Mouse (Mus musculus): ENCODE data around the gene Pgs1. TPM values are rescaled to one million over a fixed set of nuclear protein-coding genes. Genes with fewer than 3 reads are reported as not detected.

The Pgs1 gene
- total and polyA plus RNA-seq, 2 experiments from 2014 or later: 54.4 to 63.0 TPM

DNA sequence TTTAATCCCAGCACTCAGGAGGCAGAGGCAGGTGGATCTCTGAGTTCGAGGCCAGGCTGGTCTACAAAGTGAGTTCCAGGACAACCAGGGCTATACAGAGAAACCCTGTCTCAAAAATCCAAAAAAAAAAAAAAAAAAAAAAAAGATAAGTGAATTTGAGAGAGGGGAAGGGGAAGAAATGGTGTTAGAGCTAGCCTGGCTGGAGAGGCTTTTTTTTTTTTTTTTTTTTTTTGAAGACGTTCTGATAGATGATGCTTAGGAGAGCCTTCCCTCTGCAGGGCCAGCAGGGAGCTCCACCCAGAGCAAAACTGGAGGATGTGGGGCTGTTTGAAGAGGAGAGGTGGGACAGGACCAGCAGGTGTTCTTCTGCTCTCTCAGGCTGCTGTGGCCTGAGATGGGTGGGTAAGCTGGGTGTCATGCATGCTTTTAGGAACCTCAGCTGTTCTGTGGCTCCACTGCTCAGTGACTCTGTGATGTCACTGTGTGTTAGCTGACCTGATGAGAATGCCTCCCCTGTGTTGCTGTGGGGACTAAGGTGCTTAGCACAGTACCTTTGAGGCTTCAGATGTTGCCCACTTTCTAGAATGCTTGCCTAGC, 14.3 kb upstream of the Pgs1 start:
- ATAC-seq (no peak), DNase-seq (no peak)
- H3K4me3 ChIP-seq (ENCODE audit: low read depth, low read length): no peak overlapping the region
- peaks cover 17% of the 10 kb centered on the region for H3K4me1 ChIP-seq (ENCODE audit: insufficient read depth)
- TF ChIP-seq CTCF (IDR thresholded peaks at IDR 0.05; ENCODE audit: low read depth): no peak
- no peaks in the 10 kb centered on the region for H3K9me3 ChIP-seq (ENCODE audit: low read length)
- WGBS: 68% methylated on average over 2 of the region's 2 CpGs
- no peak overlapping the region for H3K4me2 ChIP-seq (ENCODE audit: low read depth)
- no peak overlapping the region for H3K27ac ChIP-seq (ENCODE audit: low read depth, low read length)
- no peaks in the 10 kb centered on the region for H3K27me3 ChIP-seq (ENCODE audit: insufficient read depth, low read length)
- no peak overlapping the region for H3K9ac ChIP-seq
- H3K36me3 ChIP-seq (ENCODE audit: insufficient read depth): no peaks in the 10 kb centered on the region

DNA sequence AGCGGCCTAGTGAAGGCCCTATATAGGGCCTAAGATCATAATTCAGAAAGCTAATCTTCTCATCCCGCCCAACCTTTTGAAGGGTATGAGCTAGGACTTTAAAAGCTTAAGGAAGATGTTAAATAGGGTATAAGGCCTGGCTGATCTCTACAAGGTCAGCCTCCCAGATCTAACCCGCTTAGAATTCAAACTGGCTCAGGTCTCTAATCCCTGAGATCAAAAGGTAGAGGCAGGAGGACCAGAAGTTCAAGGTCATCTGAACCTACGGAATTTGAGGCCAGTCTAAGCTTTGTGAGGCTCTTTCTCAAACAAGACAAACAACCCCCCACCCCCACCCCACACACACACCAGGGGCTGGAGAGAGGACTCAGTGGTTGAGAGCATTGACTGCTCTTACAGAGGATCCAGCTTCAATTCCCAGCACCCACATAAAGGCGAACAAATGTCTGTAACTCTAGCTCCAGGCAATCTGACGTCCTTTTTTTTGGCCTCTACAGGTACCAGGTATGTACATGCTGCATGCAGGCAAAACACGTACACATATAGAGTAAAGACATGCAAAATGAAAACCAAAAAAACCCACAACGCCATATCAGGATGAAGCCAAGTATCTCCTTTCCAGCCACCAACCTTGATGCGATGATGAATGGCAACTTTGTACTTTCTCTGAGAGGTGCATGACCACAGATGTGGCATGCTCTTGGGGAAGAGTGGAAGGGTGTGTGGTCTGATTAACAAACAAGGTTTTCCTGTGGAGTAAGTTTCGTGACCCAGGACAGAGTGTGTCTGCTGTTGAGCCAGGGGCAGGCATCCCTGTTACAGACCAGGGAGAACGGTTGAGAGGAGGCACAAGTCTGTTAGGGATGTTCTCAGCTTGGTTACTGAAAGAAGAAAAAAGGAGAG, 13.2 kb upstream of the Pgs1 start:
- ATAC-seq (no peak), DNase-seq (no peak)
- H3K4me1 ChIP-seq (ENCODE audit: insufficient read depth): 0 out of 2 replicates have a peak, but pooled peaks cover 7% of the 10 kb centered on the region
- no peak overlapping the region for H3K4me2 ChIP-seq (ENCODE audit: low read depth)
- 67% methylated on average over 11 of the region's 11 CpGs for WGBS
- H3K9me3 ChIP-seq (ENCODE audit: low read length): no peaks in the 10 kb centered on the region
- H3K27ac ChIP-seq (ENCODE audit: low read depth, low read length): no peak overlapping the region
- no peak for TF ChIP-seq CTCF (IDR thresholded peaks at IDR 0.05; ENCODE audit: low read depth)
- H3K27me3 ChIP-seq (ENCODE audit: insufficient read depth, low read length): no peaks in the 10 kb centered on the region
- no peaks in the 10 kb centered on the region for H3K36me3 ChIP-seq (ENCODE audit: insufficient read depth)
- no peak overlapping the region for H3K4me3 ChIP-seq (ENCODE audit: low read depth, low read length)
- H3K9ac ChIP-seq: no peak overlapping the region

DNA sequence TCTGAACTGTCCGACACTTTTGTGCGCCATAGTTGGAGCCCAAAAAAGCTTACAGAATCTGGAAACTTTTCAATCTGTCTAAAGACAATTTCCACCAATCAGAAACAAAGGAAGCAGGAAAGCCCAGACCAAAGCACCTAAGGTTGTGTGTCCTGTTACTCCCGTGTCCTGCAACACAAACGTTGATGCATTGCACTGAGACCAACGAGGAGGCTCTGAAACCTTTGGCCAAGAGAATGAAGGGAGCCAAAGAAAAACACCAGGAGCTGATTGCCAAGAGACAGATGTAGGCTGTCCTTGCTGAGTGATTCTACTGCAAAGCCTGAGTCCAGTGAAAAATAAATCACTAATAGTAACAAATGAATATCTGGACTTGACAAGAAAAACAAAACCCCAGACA, 12.5 kb upstream of the Pgs1 start:
- ATAC-seq: no peak
- TF ChIP-seq CTCF (IDR thresholded peaks at IDR 0.05; ENCODE audit: low read depth): no peak
- H3K9ac ChIP-seq: no peak overlapping the region
- no peak overlapping the region for H3K4me2 ChIP-seq (ENCODE audit: low read depth)
- no peak overlapping the region for H3K4me3 ChIP-seq (ENCODE audit: low read depth, low read length)
- H3K4me1 ChIP-seq (ENCODE audit: insufficient read depth): 0 out of 2 replicates have a peak, but pooled peaks cover 3% of the 10 kb centered on the region
- H3K27ac ChIP-seq (ENCODE audit: low read depth, low read length): no peak overlapping the region
- H3K36me3 ChIP-seq (ENCODE audit: insufficient read depth): no peaks in the 10 kb centered on the region
- WGBS: 40% methylated on average over 5 of the region's 5 CpGs
- H3K9me3 ChIP-seq (ENCODE audit: low read length): no peaks in the 10 kb centered on the region
- no peak for DNase-seq
- no peaks in the 10 kb centered on the region for H3K27me3 ChIP-seq (ENCODE audit: insufficient read depth, low read length)

DNA sequence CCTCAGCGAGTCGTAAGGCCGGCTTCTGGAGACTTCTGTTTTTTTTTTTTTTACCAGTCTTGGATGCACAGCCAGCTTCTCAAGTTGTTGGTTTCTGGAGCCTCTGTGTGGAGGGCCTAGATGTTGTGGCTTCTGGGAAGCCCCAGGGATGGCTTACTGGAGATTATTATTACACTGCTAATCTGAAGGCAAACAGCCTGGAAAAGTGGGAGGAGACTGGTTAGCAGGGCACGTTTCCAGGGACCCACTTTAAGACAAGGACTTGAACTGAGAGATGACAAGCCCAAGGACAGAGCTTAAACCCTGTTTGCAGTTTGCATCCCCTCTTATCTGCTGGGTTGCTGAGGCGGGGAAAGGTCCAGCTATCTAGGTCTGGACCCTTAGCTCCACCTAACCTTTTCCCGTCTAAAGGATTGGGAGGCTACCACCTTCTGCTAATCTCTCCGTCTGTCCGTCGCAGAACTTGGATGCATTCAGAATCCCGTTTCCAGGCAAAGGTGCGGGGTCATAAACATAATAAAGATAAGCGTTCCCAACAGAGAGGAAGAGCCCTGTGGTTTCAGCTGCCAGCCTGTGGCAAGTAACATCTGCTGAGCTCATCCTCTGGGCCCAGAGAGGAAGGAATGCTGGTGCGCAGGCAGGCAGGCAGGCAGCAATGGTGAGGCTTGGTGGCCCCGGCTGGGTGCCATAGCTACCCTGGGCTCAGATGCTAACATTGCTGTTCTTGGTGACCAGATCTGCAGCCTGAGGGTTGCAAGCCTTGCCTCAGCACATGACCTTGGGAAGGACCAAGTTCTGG, 11.6 kb upstream of the Pgs1 start:
- Histone ChIP-seq H3K27ac (ENCODE audit: low read depth, low read length) (no peak overlapping the region), H3K9me3 (ENCODE audit: low read length) (no peaks in the 10 kb centered on the region), H3K4me2 (ENCODE audit: low read depth) (no peak overlapping the region), H3K27me3 (ENCODE audit: insufficient read depth, low read length) (no peaks in the 10 kb centered on the region), H3K4me3 (ENCODE audit: low read depth, low read length) (no peak overlapping the region), H3K36me3 (ENCODE audit: insufficient read depth) (no peaks in the 10 kb centered on the region), H3K4me1 (ENCODE audit: insufficient read depth) (0 out of 2 replicates have a peak, but pooled peaks cover 3% of the 10 kb centered on the region), H3K9ac (no peak overlapping the region)
- DNase-seq: no peak
- WGBS: 36% methylated on average over 14 of the region's 14 CpGs
- ATAC-seq: no peak
- TF ChIP-seq CTCF (IDR thresholded peaks at IDR 0.05; ENCODE audit: low read depth): no peak

DNA sequence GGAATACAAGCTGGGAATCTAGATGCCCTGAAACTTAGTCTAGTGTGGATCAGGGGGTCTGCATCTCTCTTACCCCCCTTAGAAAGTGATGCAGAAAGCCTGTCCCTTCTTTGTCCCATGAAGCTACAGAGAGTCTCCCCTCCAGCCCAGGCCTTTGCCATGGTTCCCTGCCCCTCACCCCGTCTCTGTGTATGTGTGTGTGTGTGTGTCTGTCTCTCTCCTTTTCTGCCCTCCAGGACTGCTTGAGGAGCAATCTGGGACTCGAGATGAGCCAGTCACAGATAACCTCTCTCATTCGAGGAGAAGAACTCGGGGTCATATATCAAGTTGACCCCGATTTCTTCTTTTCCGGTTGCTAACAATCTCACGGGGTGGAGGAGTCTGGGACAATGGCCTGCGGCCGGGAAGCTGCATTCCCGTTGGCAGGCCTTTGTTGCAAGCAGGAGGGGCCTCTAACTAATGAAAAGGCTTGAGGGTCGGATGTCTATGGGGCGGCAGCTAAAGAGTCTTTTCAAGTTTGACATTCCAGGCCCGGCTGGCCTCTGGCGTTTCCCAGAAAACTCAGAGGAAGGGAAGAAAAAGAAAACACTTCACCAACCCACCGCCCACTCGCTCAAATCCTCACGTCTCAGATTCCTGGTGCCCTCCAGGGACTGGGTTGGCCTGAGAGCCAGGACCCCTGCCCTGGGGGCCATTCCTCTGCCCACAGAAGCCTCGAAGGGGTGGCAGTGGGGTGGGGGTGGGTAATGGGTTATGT, 10.7 kb upstream of the Pgs1 start:
- DNase-seq (no peak), ATAC-seq (no peak)
- Histone ChIP-seq H3K27me3 (ENCODE audit: insufficient read depth, low read length) (no peaks in the 10 kb centered on the region), H3K36me3 (ENCODE audit: insufficient read depth) (no peaks in the 10 kb centered on the region), H3K4me1 (ENCODE audit: insufficient read depth) (no peaks in the 10 kb centered on the region), H3K9me3 (ENCODE audit: low read length) (no peaks in the 10 kb centered on the region), H3K4me2 (ENCODE audit: low read depth) (no peak overlapping the region), H3K4me3 (ENCODE audit: low read depth, low read length) (no peak overlapping the region), H3K9ac (no peak overlapping the region), H3K27ac (ENCODE audit: low read depth, low read length) (no peak overlapping the region)
- WGBS: 8% methylated on average over 18 of the region's 18 CpGs
- no peak for TF ChIP-seq CTCF (IDR thresholded peaks at IDR 0.05; ENCODE audit: low read depth)

DNA sequence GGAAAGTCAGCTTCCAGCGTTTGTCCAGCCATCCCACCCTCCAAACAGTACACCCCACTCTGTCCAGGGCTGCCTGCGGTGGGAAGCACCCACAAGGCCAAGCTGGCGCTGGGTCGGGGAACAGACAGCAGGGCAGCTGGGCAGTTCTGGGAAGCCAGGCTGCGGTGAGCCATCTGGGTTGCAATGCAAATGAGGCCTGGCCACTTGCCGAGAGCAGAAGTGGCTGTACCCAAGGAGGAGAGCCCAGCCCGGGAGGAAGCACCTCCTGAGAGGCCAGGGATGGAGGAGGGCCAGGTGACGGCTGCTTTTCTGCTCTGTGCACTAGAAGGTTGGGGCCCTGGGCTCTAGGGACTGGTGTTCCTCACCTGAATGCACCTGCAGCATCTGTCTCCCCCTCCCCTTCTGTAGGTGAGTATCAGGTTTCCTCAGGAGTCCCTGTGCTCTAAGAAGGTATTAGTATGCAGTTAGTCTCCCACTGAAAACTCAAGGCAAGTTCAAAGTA, 10.0 kb upstream of the Pgs1 start:
- Histone ChIP-seq H3K27me3 (ENCODE audit: insufficient read depth, low read length) (no peaks in the 10 kb centered on the region), H3K4me1 (ENCODE audit: insufficient read depth) (no peaks in the 10 kb centered on the region), H3K9me3 (ENCODE audit: low read length) (no peaks in the 10 kb centered on the region), H3K27ac (ENCODE audit: low read depth, low read length) (no peak overlapping the region), H3K4me2 (ENCODE audit: low read depth) (no peak overlapping the region), H3K36me3 (ENCODE audit: insufficient read depth) (no peaks in the 10 kb centered on the region), H3K9ac (no peak overlapping the region), H3K4me3 (ENCODE audit: low read depth, low read length) (no peak overlapping the region)
- TF ChIP-seq CTCF (IDR thresholded peaks at IDR 0.05; ENCODE audit: low read depth): no peak
- peak; percentile 45; the same call in 1 of the 2 replicates for ATAC-seq
- DNase-seq: peak; percentile 52
- 11% methylated on average over 8 of the region's 8 CpGs for WGBS
